Mouse (Mus musculus): ENCODE data around the gene Gm17617. TPM values are rescaled to one million over a fixed set of nuclear protein-coding genes. Genes with fewer than 3 reads are reported as not detected.
"Not testable (repeated sequence)": the region's sequence is repeated elsewhere in the genome, so short reads cannot be mapped to it uniquely, and the experiment has no call there.

Gene Gm17617
- polyA plus RNA-seq, 1 experiment from 2014 or later, result not detected

DNA sequence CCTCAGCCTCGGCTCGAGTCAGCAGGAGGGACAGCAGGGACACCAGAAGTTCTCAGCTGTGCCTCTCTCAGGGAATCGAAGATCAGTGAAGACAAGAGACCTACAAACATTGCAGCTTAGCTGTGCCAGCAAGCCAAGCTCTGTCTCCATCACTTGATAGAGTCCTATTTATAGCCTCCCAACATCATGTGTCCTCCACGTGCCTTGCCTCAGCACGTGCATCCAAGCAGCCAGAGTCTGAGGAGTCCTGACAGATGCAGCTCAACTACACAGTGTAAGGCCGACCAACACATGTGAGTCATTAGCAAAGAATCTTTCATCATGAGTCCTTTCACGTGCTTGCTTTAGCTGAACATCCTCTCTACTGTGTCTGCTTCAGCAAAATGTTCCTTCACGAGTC is 25.7 kb downstream of the Gm17617 start:
- H3K9me3 ChIP-seq (replicated peaks), result no peaks in the 10 kb centered on the region
- H3K4me3 ChIP-seq, result no peak overlapping the region
- ATAC-seq, result no peak
- H3K4me1 ChIP-seq, result peaks cover 13% of the 10 kb centered on the region
- H3K27me3 ChIP-seq, result no peaks in the 10 kb centered on the region
- H3K36me3 ChIP-seq (ENCODE audit: poor library complexity, severe bottlenecking), result peaks cover 21% of the 10 kb centered on the region
- 94% methylated on average over 8 of the region's 8 CpGs for WGBS
- H3K9ac ChIP-seq, result no peak overlapping the region
- no peak overlapping the region for H3K4me2 ChIP-seq
- H3K27ac ChIP-seq, result no peak overlapping the region

DNA sequence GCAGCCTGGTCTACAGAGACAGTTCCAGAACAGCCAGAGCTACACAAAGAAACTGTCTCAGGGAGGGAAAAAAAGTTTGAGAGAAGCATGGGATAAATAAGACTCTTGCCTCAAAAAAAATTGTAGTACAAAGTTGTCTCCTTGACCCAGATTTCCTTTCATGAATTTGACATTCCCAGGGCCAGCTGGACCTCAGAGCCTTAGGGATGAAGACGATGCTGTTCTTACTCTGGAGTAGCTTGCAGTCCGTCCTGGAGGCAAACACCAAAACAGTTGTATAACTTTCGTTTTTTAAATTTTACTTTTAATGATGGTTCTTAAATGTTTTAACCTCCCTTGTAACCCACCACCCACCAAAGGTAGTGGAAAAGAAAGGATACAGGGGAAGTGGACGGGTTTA is 26.2 kb downstream of the Gm17617 start:
- H3K4me3 ChIP-seq, result no peak overlapping the region
- H3K36me3 ChIP-seq (ENCODE audit: poor library complexity, severe bottlenecking), result peaks cover 21% of the 10 kb centered on the region

DNA sequence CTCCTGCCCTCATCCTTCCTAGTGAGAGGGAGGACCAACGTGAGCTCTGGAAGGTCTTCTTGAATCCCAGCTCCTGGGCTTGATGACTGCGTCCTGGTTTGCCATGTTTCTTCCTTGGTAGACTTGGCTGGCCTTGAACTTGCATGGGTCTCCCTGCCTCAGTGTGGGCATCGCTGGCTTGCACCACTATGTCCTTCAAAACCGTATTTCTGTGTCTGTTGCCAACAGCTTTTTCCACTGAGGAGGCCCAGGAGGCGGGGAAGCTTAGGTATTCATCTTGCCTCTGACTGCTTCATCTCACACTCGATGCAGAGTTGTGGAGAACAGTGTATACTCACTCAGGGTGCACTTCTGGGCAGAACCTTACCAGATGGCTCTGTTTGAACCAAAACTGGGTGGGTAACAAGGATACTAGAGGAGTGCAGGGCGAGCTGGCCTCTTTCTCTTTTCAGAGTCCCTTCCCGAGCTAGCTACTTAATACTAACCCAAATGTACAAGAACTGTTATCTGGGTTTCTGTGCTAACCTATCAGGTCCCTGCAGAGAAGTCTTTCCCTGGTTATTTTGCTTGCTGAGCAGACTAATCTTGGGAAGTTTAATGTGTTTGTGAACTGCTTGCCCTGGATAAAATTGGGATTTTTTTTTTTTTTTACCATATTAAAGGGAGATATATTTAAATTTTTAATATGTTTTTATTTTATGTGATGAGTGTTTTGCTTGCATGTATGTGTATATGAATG is 27.2 kb downstream of the Gm17617 start:
- peak overlapping the region; percentile 89 for H3K4me3 ChIP-seq
- no peak overlapping the region for H3K27ac ChIP-seq
- peak overlapping the region; percentile 89 for H3K4me2 ChIP-seq
- H3K27me3 ChIP-seq, result no peaks in the 10 kb centered on the region
- peaks cover 21% of the 10 kb centered on the region for H3K36me3 ChIP-seq (ENCODE audit: poor library complexity, severe bottlenecking)
- peak overlapping the region; percentile 95 for H3K9ac ChIP-seq
- ATAC-seq, result no peak
- peaks cover 13% of the 10 kb centered on the region for H3K4me1 ChIP-seq
- H3K9me3 ChIP-seq (replicated peaks), result no peaks in the 10 kb centered on the region
- 18% methylated on average over 8 of the region's 8 CpGs for WGBS

More for the DNA sequence above, 26.2 kb downstream of the Gm17617 start:
- no peak overlapping the region for H3K4me2 ChIP-seq
- no peak overlapping the region for H3K9ac ChIP-seq
- 94% methylated on average over 4 of the region's 4 CpGs for WGBS
- ATAC-seq, result no peak
- H3K4me1 ChIP-seq, result peaks cover 13% of the 10 kb centered on the region
- H3K27ac ChIP-seq, result no peak overlapping the region
- no peaks in the 10 kb centered on the region for H3K9me3 ChIP-seq (replicated peaks)
- no peaks in the 10 kb centered on the region for H3K27me3 ChIP-seq

DNA sequence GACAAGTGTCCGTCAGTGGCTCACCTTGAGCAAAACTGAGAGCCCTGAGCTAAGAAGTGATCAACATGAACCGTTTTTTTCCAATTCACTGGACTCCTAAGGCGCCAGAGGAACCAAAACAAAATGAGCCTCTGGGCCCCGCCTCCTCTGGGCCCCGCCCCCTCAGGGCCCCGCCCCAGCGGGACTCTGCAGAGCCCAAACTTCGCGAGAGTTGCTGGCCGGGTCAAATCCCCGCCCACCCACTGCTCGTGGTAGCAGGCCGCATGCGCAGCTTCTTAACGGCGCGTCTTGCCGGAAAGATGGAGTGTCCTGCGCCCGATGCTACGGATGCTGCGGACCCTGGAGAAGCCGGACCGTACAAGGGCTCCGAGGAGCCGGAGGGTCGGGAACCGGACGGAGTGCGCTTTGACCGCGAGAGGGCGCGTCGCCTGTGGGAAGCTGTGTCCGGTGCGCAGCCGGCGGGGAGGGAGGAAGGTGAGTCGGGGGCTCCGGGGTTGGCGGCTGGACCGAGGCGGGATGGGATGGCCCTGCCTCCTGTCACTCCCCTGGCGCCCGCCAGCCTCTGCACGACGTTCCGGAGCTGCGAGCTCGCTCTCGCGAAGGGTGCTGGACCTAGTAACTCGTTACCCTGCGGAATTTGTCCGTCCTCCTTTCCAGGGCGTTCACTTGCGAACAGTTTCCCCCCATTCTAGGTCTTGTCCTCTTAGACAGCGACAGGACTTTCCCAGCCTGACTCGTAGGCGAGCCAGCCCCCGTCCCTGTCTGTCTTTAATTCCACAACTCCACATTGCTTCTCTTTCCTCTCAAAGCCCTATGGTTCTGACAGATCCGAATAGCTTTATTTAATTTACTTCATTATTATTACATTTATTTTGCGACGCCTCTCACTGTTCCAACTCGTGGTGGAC is 28.0 kb downstream of the Gm17617 start, which contains the start of gene Zfp346:
Zfp346 (plus strand) TSS at position 267 of the 908 bp plus-strand sequence.
- Histone ChIP-seq H3K27me3 (no peaks in the 10 kb centered on the region), H3K4me3 (peak within 1 kb of the TSS; percentile 89), H3K36me3 (ENCODE audit: poor library complexity, severe bottlenecking) (peaks cover 21% of the 10 kb centered on the region), H3K4me1 (peaks cover 13% of the 10 kb centered on the region), H3K9me3 (replicated peaks) (no peaks in the 10 kb centered on the region), H3K9ac (peak within 1 kb of the TSS; percentile 95), H3K27ac (peak within 1 kb of the TSS; percentile 81), H3K4me2 (peak within 1 kb of the TSS; percentile 89)
- 1% methylated on average over 65 of the region's 66 CpGs for WGBS
- peak; percentile 94 for ATAC-seq

DNA sequence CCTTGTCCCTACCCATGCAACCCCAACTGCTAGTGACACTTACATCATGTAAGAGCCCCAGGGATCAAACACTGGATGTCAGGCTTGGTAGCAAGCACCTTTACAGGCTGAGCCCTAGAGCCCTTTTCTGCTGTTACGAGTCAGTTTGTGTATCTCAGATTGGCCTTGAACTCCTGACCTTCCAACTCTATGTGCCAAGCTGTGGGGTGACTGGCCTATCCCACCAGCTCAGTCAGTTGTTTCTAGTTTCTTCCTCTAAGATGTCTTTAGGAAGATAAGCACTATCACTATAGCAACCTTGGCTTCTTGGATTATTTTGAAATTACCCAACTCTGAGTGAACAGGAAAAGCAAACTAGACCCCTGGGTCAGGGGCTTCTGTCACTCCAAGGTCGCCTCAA is 30.0 kb downstream of the Gm17617 start:
- H3K4me2 ChIP-seq, result no peak overlapping the region
- no peaks in the 10 kb centered on the region for H3K27me3 ChIP-seq
- H3K36me3 ChIP-seq (ENCODE audit: poor library complexity, severe bottlenecking), result peaks cover 12% of the 10 kb centered on the region
- H3K4me3 ChIP-seq, result no peak overlapping the region
- peaks cover 21% of the 10 kb centered on the region for H3K4me1 ChIP-seq
- 75% methylated on average over 2 of the region's 2 CpGs for WGBS
- H3K9me3 ChIP-seq (replicated peaks), result no peaks in the 10 kb centered on the region
- no peak overlapping the region for H3K27ac ChIP-seq
- no peak for ATAC-seq
- no peak overlapping the region for H3K9ac ChIP-seq

DNA sequence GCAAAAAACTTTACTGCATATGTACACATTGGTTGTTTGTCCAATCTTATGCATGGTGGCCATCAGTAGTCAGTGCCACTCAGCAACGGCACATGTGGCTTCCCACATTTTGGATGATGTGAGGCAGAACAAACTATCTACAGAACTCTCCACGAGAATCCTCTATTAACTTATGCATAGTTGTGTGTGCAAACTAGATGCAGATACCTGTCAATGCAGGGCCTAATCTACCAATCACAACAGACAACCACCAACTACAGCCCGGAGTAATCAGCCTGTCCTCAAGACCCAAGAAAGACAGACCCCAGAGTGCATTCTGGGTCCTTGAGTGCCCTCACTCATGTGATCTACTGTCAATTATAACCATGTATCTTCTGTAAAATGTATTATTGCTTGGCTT is 31.0 kb downstream of the Gm17617 start:
- WGBS, result 95% methylated on average over 3 of the region's 3 CpGs
- no peak for ATAC-seq
- 0 out of 2 replicates have a peak, but pooled peaks cover 2% of the 10 kb centered on the region for H3K36me3 ChIP-seq (ENCODE audit: poor library complexity, severe bottlenecking)
- H3K9me3 ChIP-seq (replicated peaks), result no peaks in the 10 kb centered on the region
- peaks cover 21% of the 10 kb centered on the region for H3K4me1 ChIP-seq
- no peak overlapping the region for H3K4me3 ChIP-seq
- H3K4me2 ChIP-seq, result no peak overlapping the region
- no peaks in the 10 kb centered on the region for H3K27me3 ChIP-seq
- H3K27ac ChIP-seq, result no peak overlapping the region
- H3K9ac ChIP-seq, result no peak overlapping the region

DNA sequence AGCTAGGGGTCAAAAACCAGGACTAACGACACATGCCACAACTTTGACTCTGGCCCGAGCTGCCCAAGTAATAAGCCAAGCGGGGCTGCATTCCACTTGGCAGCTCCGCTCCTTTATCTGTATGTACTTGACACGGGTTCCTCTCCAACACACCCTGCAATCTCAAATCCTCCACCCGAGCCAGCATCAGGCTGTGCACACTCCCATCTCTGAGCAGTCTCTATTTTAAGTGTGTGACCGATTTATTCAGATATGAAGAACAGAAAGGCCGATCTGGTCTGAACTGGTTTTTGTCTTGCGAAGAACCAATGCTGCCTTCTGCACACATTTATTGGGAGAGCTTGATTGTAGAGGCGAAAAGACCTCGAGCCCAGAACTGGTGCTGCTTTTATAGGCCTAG is 31.7 kb downstream of the Gm17617 start:
- no peak overlapping the region for H3K4me3 ChIP-seq
- 95% methylated on average over 11 of the region's 11 CpGs for WGBS
- no peaks in the 10 kb centered on the region for H3K9me3 ChIP-seq (replicated peaks)
- no peaks in the 10 kb centered on the region for H3K36me3 ChIP-seq (ENCODE audit: poor library complexity, severe bottlenecking)
- H3K27ac ChIP-seq, result no peak overlapping the region
- H3K27me3 ChIP-seq, result no peaks in the 10 kb centered on the region
- no peak overlapping the region for H3K9ac ChIP-seq
- peaks cover 17% of the 10 kb centered on the region for H3K4me1 ChIP-seq
- H3K4me2 ChIP-seq, result no peak overlapping the region
- ATAC-seq, result no peak

DNA sequence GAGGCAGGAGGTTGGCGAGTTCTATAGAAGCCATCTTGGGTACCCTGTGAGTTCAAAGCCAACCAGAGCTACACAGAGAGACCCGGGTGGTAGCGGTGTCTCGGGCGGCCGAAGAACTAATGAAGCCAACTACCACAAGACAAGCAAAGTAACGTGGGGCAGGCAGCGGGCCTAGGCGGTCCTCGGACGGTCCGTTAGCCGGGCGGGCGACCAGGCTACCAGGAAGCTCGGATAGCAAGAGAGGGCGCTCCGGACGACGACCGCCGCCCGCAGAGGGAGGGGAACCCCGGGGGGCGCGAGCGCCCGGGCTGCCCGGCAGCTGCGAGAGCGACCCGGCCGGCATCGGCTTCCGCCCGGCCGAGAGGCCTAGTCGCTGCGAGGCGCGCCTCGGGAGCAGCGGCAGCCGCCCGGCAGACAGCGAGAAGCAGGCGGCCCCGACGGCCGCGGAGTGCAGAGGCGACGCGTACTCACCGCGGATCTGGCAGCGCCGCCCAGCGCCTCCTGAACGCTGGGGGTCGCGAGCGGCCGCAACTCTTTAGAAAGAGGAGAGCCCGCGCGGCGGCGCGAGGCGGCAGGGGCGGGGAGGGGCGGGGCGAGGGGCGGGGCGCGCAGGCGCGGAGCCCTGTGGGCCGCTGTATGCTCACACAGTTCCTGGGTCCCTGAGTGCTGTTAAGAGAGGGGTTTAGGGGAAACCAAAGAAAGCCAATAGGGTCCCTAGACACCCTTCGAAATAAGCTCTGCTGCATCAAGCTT is 33.4 kb downstream of the Gm17617 start, which contains the start of gene Uimc1:
Uimc1 (minus strand) TSS at position 575 of the 753 bp plus-strand sequence.
- Histone ChIP-seq H3K9me3 (replicated peaks) (no peaks in the 10 kb centered on the region), H3K9ac (peak within 1 kb of the TSS; percentile 91), H3K27ac (peak within 1 kb of the TSS; percentile 91), H3K36me3 (ENCODE audit: poor library complexity, severe bottlenecking) (no peaks in the 10 kb centered on the region), H3K4me1 (peaks cover 8% of the 10 kb centered on the region), H3K4me2 (peak within 1 kb of the TSS; percentile 60), H3K4me3 (peak within 1 kb of the TSS; percentile 78), H3K27me3 (no peaks in the 10 kb centered on the region)
- under 1% methylated on average over 72 of the region's 81 CpGs for WGBS
- ATAC-seq, result peak; percentile 96

DNA sequence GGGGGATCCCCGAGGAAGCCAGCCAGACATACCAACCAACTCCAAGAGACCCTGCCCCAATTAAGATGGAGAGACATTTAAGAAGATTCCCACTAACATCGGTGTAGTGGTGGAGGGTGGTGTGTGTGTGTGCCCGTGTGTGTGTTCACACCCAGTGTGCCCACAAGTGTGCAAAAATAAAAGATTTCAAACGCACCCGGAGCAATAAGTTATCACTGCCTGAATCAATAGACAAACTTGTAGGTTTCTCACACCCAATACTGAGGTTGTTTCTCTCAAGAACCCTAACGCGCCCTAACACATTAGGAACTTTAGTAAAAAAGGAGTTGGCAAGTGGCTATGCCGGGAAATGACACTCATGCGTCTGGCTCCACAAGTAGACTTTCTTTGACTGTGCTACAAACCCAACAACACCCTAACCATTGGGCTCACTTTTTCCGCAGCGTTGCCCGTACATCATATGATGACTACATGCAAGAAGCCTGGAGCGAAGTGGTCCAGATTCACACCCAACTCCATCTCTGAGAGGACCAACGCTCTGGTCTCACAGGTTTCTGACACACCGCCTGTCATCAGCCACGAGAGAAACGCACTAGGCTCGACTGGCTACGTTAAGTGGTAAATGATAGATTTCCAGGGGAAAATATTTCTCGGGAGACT is 34.2 kb downstream of the Gm17617 start:
- H3K4me3 ChIP-seq, result peak overlapping the region; percentile 78
- WGBS, result 35% methylated on average over 20 of the region's 20 CpGs
- H3K9ac ChIP-seq, result peak overlapping the region; percentile 91
- H3K36me3 ChIP-seq (ENCODE audit: poor library complexity, severe bottlenecking), result no peaks in the 10 kb centered on the region
- H3K4me2 ChIP-seq, result peak overlapping the region; percentile 60
- peak overlapping the region; percentile 91 for H3K27ac ChIP-seq
- H3K27me3 ChIP-seq, result no peaks in the 10 kb centered on the region
- ATAC-seq, result no peak
- no peaks in the 10 kb centered on the region for H3K9me3 ChIP-seq (replicated peaks)
- H3K4me1 ChIP-seq, result peaks cover 8% of the 10 kb centered on the region

DNA sequence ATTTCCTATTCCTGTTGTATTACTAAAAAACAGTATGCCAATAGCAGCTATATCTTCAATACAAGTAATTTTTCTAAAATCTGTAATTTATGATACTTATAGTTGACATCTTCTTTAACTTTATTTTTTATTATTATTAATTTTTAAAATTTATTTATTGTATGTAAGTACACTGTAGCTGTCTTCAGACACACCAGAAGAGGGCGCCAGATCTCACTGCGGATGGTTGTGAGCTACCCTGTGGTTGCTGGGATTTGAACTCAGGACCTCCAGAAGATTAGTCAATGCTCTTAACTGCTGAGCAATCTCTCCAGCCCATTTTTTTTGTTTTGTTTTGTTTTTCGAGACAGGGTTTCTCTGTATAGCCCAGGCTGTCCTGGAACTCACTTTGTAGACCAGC is 35.5 kb downstream of the Gm17617 start:
- H3K4me1 ChIP-seq; H3K9me3 ChIP-seq (replicated peaks); H3K4me3 ChIP-seq; H3K4me2 ChIP-seq; H3K27ac ChIP-seq; H3K27me3 ChIP-seq; H3K9ac ChIP-seq; ATAC-seq; H3K36me3 ChIP-seq (ENCODE audit: poor library complexity, severe bottlenecking): not testable (repeated sequence)
- WGBS, result 92% methylated on average over 3 of the region's 3 CpGs

DNA sequence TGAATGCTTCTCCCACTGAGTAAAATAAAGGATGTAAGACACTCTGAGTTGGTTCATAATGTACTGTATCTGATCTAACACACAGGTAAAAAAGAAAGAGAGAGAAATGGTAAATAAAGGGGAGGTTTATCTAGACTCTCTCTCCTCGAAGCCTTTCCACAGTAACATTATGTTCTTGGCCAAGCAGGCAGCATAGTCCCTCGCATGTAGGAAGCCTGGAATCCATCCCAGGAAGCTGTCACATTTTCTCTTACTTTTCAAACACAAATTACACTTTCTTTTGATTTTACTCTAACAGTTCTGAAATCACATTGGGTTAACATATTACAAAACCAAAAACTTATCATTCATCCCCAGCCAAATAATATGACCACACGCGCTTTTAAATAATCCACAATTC is 40.8 kb downstream of the Gm17617 start:
- Histone ChIP-seq H3K4me1 (no peaks in the 10 kb centered on the region), H3K4me2 (no peak overlapping the region), H3K9ac (no peak overlapping the region), H3K36me3 (ENCODE audit: poor library complexity, severe bottlenecking) (peaks cover 14% of the 10 kb centered on the region), H3K27me3 (no peaks in the 10 kb centered on the region), H3K4me3 (no peak overlapping the region), H3K9me3 (replicated peaks) (no peaks in the 10 kb centered on the region), H3K27ac (no peak overlapping the region)
- ATAC-seq, result no peak
- 88% methylated on average over 4 of the region's 4 CpGs for WGBS

All from forebrain, embryonic 13.5 days (tissue).